Mouse (Mus musculus) E14TG2a.4 (cell line): ENCODE measurements around the gene Ccdc36.

Experiments
- CTCF ChIP-seq: conservative IDR thresholded peaks from 2 replicates; pipeline ENCODE4 v1.5.1; 2014; ENCODE audit warnings: low read length
- NANOG ChIP-seq: IDR thresholded peaks from 2 replicates; pipeline ENCODE4 v1.6.1; 2014; ENCODE audit warnings: borderline replicate concordance, low read length, mixed read lengths

DNA sequence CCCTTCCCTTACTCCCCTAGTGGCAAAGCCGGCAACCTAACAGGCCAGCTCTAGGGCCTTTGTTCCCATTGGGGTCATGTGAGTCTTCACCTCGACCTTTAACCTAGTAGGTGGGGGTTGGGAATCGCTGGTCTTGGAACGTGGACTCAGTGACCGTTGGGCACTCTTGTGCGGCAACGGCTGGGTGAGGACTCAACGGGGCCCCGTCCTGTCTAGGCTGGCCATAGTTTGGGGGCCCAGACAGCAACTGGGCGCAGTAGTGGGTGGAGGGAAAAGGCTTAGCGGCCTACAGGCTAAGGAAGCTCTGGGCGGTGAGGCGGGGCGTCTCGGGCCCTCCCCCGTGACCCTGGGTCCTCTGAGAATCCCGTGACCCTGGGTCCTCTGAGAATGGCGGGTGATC lies 35.6 kb downstream of the Ccdc36 start, which contains the start of gene 1700102P08Rik:
- TF ChIP-seq CTCF (peak; percentile 34; the same call in 1 of the 2 replicates), NANOG (no peak)
